Mouse (Mus musculus): ENCODE measurements around the gene C330007P06Rik.

GRCm38 (mm10) chrX:36823932-36824711 lies 49.8 kb downstream of the C330007P06Rik start:
- TF ChIP-seq GABPA (IDR thresholded peaks at IDR 0.05; ENCODE audit: insufficient replicate concordance, low read depth, low read length): no peak
- no peak for TF ChIP-seq CTCF (conservative IDR thresholded peaks at IDR 0.05 in 1 of 2, IDR thresholded peaks at IDR 0.05 in 1 of 2; ENCODE audit: low read depth in 2 of 2, low read length in 2 of 2)
- TF ChIP-seq MAZ (IDR thresholded peaks at IDR 0.05; ENCODE audit: low read depth, low read length): no peak
- TF ChIP-seq MEF2A (IDR thresholded peaks at IDR 0.05; ENCODE audit: borderline replicate concordance, low read depth, low read length): no peak
- TF ChIP-seq POLR2A (IDR thresholded peaks at IDR 0.05; ENCODE audit: low read depth, low read length): no peak
- TF ChIP-seq ZC3H11A (IDR thresholded peaks at IDR 0.05; ENCODE audit: low read depth, low read length): no peak
- no peak for TF ChIP-seq ZKSCAN1 (IDR thresholded peaks at IDR 0.05; ENCODE audit: borderline replicate concordance, low read depth, low read length)
- TF ChIP-seq ELF1 (IDR thresholded peaks at IDR 0.05; ENCODE audit: low read depth, low read length): no peak
- TF ChIP-seq E2F4 (IDR thresholded peaks at IDR 0.05; ENCODE audit: insufficient replicate concordance, low read depth, low read length): no peak

Data from CH12.LX (cell line).